Mouse (Mus musculus) lung, adult 18-20 months (tissue): ENCODE results near the gene Aifm3.

Experiments
- DNase-seq, 2 experiments: peaks; one replicate each; pipeline ENCODE4 v3.0.0; 2022; ENCODE audit warnings: mixed read lengths in 2 of 2

The Aifm3 gene

GRCm38 (mm10) chr16:17556180-17556579, 66.8 kb downstream of the Aifm3 start:
- DNase-seq = no peak

GRCm38 (mm10) chr16:17556907-17557306, 67.5 kb downstream of the Aifm3 start:
- DNase-seq = no peak
